Mouse (Mus musculus): Measurements from ENCODE around the gene Dgkg. TPM values are rescaled to one million over a fixed set of nuclear protein-coding genes. Genes with fewer than 3 reads are reported as not detected.

The Dgkg gene
- total RNA-seq, 2 experiments from 2014 or later = 4.0 to 6.7 TPM

DNA sequence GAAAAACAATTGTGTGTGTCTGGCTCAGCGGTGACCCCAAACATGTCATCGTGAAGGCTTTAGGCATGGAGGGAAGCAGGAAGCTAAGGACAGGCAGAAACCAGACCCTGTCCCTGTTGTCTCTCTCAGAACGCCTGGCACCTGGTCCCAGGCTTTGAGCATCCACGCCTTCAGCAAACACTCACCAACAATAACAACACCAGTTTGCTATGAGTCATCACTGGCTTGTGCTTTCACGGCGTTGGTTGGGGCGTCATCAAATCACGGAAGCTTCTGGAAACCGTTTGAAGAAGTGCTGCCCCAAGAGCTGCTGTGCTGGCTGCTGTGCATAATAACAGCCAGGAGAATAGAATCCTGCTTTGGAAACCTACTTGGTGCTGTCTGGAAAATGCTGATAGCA lies 54.6 kb downstream of the Dgkg start:
- ATAC-seq (replicated peaks; ENCODE audit: low FRiP score, poor library complexity, severe bottlenecking) = no peak

GRCm38 (mm10) chr16:22601756-22602155 lies 55.3 kb downstream of the Dgkg start:
- no peak for ATAC-seq (replicated peaks; ENCODE audit: low FRiP score, poor library complexity, severe bottlenecking)

- ATAC-seq (replicated peaks; ENCODE audit: low FRiP score, poor library complexity, severe bottlenecking) = no peak
Measured at GRCm38 (mm10) chr16:22600108-22600699, 56.8 kb downstream of the Dgkg start.

GRCm38 (mm10) chr16:22598741-22599140 lies 58.3 kb downstream of the Dgkg start:
- ATAC-seq (replicated peaks; ENCODE audit: low FRiP score, poor library complexity, severe bottlenecking) = no peak

- ATAC-seq (replicated peaks; ENCODE audit: low FRiP score, poor library complexity, severe bottlenecking) = no peak
Measured at GRCm38 (mm10) chr16:22596394-22596793, 60.6 kb downstream of the Dgkg start.

- no peak for ATAC-seq (replicated peaks; ENCODE audit: low FRiP score, poor library complexity, severe bottlenecking)
Measured at GRCm38 (mm10) chr16:22593907-22594306, 63.1 kb downstream of the Dgkg start.

DNA sequence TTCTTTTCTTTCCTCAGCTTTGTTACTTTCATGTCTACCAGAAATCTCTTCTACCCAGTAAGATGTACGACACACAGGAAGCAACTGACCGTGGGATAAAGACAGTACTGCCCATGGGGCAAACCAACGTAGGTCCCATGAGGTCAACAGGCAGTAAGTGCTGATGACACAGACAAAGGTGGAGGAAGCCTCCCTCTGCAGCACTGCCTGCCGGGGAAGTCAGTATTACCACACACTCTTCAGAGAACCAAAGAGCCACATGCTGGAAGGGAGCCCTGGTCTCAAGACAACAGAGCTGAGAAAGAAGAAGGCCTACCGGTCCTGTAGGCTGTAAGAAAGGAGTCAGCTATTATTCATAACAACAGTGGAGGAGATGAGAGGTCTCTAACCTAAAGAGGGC lies 67.4 kb downstream of the Dgkg start:
- no peak for ATAC-seq (replicated peaks; ENCODE audit: low FRiP score, poor library complexity, severe bottlenecking)

DNA sequence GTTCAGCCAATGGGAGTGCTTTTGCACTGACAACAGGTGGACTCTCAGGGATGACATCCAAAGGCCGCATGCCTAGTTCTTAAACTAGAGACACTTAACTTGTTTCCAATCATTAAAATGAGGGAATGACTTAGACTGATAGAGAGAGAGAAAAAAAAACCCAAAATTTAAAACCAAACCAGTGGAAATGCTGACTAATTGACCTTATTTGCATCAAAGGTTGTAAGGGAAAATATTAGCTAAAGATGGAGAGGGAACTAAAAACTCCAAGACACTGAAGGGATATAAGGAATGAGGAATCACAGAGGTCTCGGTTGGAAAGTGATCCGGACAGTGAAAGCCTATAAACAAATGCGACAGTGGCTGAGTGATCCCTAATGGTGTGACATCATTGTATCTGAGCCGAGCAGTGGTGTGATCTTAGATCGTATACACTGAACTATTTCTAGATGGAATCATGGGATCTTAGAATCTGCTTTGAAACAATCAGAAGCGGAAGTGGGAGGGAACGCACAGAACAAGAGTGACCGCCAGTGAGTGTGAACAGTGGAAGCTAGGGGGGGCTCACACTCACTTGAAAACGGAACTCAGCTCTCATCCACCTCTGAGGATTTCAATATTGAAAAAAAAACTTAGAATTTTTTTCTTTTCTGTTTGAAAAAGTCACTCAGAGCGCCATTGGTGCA lies 70.7 kb downstream of the Dgkg start:
- ATAC-seq (replicated peaks; ENCODE audit: low FRiP score, poor library complexity, severe bottlenecking) = no peak

GRCm38 (mm10) chr16:22585523-22585922 lies 71.5 kb downstream of the Dgkg start:
- ATAC-seq (replicated peaks; ENCODE audit: low FRiP score, poor library complexity, severe bottlenecking) = no peak

DNA sequence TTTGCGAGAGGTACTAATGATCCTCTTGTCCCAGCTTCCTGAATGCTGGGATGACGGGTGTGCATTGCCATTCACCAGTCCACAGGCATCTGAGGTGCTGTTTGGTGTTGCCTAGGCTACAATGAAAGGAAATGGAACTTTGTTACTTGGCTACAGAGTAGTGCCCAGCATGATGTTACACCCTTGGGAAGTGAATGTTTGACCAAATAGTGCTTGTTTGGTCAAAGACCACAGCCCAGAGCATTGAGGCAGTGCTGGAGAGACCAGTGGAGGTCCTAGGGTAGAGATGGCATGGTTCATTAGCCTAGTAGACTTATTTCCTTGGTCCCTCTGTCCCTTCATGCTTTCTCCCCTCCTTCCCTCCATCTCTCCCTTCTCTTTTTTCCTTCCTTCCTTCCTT lies 73.6 kb downstream of the Dgkg start:
- no peak for ATAC-seq (replicated peaks; ENCODE audit: low FRiP score, poor library complexity, severe bottlenecking)

- no peak for ATAC-seq (replicated peaks; ENCODE audit: low FRiP score, poor library complexity, severe bottlenecking)
Measured at GRCm38 (mm10) chr16:22582173-22582929, 74.7 kb downstream of the Dgkg start.

DNA sequence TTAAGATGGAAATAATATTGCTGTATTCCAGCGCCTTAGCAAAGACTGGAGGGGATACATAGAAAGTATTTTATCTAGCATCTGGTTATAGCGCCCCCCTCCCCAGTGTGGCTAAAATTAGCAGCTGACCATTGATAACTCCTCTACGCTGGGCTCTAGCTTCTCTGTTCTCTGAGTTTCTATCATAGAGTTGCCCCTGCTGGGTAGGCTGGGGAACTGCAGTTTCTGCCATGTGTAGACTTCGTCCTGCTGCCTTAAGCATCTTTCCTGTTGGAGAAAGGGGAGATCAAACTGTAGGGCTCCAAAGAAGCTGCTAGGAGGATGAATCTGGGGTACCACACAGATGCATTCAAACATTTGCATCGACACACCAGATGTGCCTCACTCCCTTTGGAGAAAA lies 76.9 kb downstream of the Dgkg start:
- ATAC-seq (replicated peaks; ENCODE audit: low FRiP score, poor library complexity, severe bottlenecking) = no peak

DNA sequence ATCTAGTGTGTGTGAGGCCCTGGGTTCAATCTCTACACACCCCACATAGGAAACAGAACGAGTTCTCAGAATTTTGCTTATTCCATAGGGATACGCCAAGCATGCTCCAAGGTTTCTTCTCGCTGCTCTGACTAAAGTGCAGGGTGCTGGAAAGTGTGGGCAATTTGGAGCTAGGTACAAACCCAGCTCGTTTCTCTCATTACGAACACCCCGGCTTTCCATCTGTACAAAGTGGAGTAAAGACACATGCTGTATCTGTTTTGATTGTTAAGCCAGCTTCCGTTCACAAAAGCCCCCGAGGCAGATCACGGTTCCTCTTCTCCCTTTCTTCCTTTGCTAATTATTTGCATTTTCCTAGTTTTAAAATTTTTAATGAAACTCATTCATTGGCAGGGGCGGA lies 78.1 kb downstream of the Dgkg start:
- no peak for ATAC-seq (replicated peaks; ENCODE audit: low FRiP score, poor library complexity, severe bottlenecking)

DNA sequence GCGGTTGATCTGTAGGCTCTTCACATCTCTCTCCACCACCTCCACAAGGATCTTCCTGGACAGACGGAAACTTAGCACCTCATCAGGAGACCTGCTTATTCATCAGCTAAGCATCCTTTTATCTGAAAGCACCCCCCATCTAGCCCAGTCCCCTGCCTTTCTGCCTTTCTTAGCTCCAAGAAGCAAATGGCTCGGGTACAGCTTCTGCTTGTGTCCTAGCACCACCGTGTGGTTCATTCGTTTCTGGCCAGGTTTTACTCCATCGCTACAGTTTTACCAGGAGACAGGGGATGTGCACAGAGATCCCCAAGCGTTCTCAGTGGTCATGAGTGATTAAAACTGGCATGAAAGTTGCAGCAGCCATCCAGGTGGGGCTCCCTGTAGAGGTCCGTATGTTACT lies 79.4 kb downstream of the Dgkg start:
- ATAC-seq (replicated peaks; ENCODE audit: low FRiP score, poor library complexity, severe bottlenecking) = no peak

DNA sequence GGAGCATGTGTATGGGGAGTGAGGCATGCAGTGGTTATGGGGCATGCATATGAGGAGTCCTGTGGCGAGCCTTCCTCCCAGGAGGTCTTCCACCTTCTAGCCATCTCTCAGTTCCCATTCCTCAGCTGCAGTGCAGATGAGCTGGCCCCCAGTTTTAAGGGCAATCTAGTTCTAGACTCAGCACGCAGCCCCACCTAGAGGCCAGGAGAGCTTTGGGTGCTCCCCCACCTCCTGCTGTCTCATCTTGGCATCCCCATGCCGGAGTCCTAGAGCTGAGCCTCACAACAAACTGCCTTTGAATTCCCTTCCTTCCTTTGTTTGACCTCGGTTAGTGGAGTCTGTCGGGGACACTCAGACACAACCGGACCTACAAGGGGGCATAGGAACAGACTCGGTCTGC lies 82.9 kb downstream of the Dgkg start:
- no peak for ATAC-seq (replicated peaks; ENCODE audit: low FRiP score, poor library complexity, severe bottlenecking)

DNA sequence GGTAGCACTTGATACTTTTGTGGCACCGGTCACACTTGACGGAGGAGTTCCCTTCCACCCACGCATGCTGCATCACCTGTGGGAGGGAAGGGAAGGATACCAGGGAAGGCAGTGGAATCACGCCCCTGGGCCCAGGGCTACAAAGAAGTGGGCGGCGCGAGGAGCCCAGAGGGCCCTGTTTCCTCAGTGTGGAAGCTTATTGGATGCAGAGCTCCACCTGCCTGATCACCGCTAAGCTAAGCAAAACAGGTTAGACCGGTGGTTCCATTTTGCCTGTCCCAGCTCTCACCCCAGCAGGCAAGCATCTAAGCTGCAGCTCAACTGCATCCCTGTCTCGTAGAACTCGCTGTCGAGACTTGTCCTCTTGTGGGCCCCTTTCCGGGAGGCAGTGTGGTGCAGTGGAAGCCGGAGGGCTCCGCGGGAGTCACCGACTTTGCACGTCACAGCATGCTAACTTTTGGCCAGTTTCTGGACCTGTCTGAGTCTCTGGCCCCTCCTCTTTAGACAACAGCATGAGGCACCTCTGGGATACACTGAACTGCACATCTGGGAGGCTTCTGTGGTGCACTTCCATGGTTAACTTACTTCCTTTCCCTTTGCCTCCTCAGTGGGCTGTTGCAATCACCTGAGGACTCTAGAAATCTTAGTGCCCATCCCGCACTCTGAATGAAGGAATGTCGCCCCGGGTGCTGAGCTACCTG lies 84.2 kb downstream of the Dgkg start:
- ATAC-seq (replicated peaks; ENCODE audit: low FRiP score, poor library complexity, severe bottlenecking) = no peak

DNA sequence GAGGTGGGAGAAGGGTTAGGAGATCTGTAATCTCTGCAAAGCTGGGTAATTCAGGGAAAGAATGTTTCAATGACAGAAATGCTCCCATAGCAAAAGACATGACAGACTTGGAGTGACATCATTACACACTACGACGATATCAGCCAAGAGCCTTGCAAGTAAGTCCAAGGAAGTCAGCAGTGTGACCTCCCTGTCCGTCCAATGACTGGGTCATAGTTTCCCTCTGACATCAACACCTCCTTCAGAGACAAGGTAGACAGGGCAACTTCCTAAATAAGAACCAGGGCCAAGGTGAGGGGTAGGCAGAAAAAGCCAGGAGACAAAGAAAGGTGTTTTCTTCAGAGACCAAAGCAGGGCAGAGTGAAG lies 92.1 kb downstream of the Dgkg start:
- no peak for ATAC-seq (replicated peaks; ENCODE audit: low FRiP score, poor library complexity, severe bottlenecking)

DNA sequence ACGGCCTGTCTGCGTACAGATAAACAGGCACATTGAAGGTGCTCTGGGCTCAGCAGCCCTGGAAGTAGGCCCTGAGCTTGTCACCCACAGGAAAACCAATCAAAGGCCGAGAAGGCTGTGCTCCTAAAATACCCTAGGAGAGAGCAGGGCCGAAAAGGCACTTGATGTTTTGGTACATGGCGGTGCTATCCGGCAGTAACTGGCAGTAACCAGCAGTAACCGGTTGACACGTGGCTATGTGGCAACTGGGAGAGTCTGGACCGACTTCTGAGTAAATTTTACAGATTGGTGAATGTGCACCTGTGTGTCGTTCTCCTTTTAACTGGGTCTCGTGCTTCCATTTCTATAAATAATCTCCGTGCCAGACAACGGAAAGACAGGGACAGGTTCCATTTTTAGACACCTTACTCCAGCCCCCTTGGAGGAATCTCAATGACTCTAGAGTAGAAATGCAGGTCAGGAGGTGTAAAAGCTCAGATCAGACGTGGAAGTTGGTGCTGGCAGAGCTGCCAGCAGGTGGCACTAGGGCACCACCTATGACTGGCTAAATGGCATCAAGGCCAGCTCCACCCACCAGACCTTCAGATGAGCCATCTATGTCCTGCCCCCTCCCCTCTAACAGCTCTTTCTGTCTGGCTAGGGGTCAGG lies 92.6 kb downstream of the Dgkg start:
- no peak for ATAC-seq (replicated peaks; ENCODE audit: low FRiP score, poor library complexity, severe bottlenecking)

DNA sequence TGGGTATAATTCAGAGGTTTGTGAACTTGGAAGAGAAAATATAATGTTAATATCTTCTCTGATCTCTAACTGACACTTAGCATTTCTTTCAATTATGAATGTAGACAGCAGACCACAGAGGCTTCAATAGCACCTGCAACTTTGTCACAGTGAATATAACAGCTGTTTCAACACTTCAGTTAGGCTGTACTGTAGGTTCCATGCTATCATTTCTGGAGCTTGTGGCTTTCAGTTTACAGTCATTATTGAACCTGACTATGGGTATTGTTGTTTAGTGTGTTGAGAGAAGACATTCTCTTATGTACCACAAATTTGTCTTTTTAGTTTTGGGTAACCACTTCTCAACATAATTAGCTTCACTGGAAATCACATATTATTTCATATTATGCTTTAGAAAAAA lies 93.4 kb downstream of the Dgkg start:
- no peak for ATAC-seq (replicated peaks; ENCODE audit: low FRiP score, poor library complexity, severe bottlenecking)

DNA sequence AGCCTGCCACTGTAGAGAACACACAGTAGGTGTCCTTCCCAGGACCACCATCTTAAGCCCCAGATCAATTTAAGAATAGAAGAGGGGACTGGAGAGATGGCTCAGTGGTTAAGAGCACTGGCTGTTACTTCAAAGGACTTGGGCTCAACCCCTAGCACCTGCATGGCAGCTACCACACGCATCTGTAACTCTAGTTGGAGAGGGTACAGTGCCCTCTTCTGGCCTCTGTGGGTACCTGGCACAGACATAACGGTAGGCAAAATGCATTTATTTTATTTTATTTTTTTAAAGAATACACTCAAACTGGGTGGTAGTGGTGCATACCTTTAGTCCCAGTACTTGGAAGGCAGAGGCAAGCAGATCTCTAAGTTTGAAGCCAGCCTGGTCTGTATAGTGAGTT lies 102.0 kb downstream of the Dgkg start:
- no peak for ATAC-seq (replicated peaks; ENCODE audit: low FRiP score, poor library complexity, severe bottlenecking)

All from erythroid progenitor cell, adult 5-6 weeks (primary cell).